Mouse (Mus musculus): Measurements from ENCODE around the gene Nrl.

DNA sequence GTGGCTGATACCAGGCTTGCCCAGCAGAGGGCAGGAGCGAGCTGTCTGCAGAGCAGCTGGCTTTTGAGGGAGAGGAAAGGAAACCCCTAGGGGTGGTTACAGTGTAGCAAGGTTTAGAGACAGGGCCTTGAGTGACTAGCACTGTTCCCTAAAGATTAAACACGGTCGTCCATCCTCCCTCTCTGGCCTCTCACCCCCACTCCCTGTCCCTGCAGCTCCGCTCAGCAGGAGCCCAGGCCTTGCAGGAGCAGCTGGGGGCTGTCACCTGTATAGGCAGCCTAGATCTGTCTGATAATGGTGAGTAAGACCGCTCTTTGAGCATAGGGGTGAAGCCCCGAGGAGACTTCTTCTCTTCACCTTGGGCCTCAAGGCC, 27.3 kb downstream of the Nrl start:
- TF ChIP-seq CTCF (IDR thresholded peaks at IDR 0.05; ENCODE audit: control insufficient read depth, insufficient read depth, insufficient read length), result peak; percentile 72
- TF ChIP-seq MAX (IDR thresholded peaks at IDR 0.05), result no peak
- TF ChIP-seq USF1 (IDR thresholded peaks at IDR 0.05; ENCODE audit: low read depth), result no peak
- TF ChIP-seq FOSL1 (IDR thresholded peaks at IDR 0.05; ENCODE audit: insufficient read depth, low read length, poor library complexity, severe bottlenecking), result no peak
- no peak for TF ChIP-seq MYOD1 (IDR thresholded peaks at IDR 0.05; ENCODE audit: control insufficient read depth, insufficient read length, low read depth)
- no peak for TF ChIP-seq MYOG (IDR thresholded peaks at IDR 0.05; ENCODE audit: control insufficient read depth, extremely low read depth, insufficient read length)

Data from C2C12 (cell line).